Mouse (Mus musculus): ENCODE data around the gene Trp53rkb. TPM values are rescaled to one million over a fixed set of nuclear protein-coding genes. Genes with fewer than 3 reads are reported as not detected.
"Not testable (repeated sequence)": the region's sequence is repeated elsewhere in the genome, so short reads cannot be mapped to it uniquely, and the experiment has no call there.

The Trp53rkb gene
- total RNA-seq, 2 experiments from 2014 or later, result 6.5 to 8.8 TPM

- DNase-seq (ENCODE audit: extremely low spot score in 1 of 2, low spot score in 2 of 2), result peak; percentile 90 to 95
- intact Hi-C loops (cut with DNase I), result loop anchor here (10.0 kb wide), 1 partner anchor 702 kb away; no protein-coding TSS in a partner anchor
These were observed 5.9 kb upstream of the Trp53rkb start for GRCm38 (mm10) chr2:166786353-166787004.

- intact Hi-C loops (cut with DNase I), result no loop called here
- no peak for DNase-seq (ENCODE audit: extremely low spot score in 1 of 2, low spot score in 2 of 2)
These were observed 593 bp upstream of the Trp53rkb start for GRCm38 (mm10) chr2:166791738-166792137.

- peak; percentile 76 to 89 for DNase-seq (ENCODE audit: extremely low spot score in 1 of 2, low spot score in 2 of 2)
- intact Hi-C loops (cut with DNase I), result not testable (repeated sequence)
These were observed 1.3 kb downstream of the Trp53rkb start for GRCm38 (mm10) chr2:166793542-166794214.

- intact Hi-C loops (cut with DNase I), result no loop called here
- DNase-seq (ENCODE audit: extremely low spot score in 1 of 2, low spot score in 2 of 2), result no peak
These were observed 7.5 kb downstream of the Trp53rkb start for GRCm38 (mm10) chr2:166799615-166800472.

GRCm38 (mm10) chr2:166800473-166800857 lies 8.1 kb downstream of the Trp53rkb start:
- no peak for DNase-seq (ENCODE audit: extremely low spot score in 1 of 2, low spot score in 2 of 2)
- intact Hi-C loops (cut with DNase I), result no loop called here

- DNase-seq (ENCODE audit: extremely low spot score in 1 of 2, low spot score in 2 of 2), result no peak
- intact Hi-C loops (cut with DNase I), result no loop called here
These were observed 9.1 kb downstream of the Trp53rkb start for GRCm38 (mm10) chr2:166801436-166801835.

GRCm38 (mm10) chr2:166803298-166803697 lies 11.0 kb downstream of the Trp53rkb start:
- DNase-seq (ENCODE audit: extremely low spot score in 1 of 2, low spot score in 2 of 2), result no peak
- intact Hi-C loops (cut with DNase I), result no loop called here

GRCm38 (mm10) chr2:166805250-166806172 lies 13.2 kb downstream of the Trp53rkb start, which contains the start of gene Arfgef2:
Arfgef2 (plus strand) TSS chr2:166805588.
- DNase-seq (ENCODE audit: extremely low spot score in 1 of 2, low spot score in 2 of 2), result peak; percentile 75 to 94
- intact Hi-C loops (cut with DNase I), result no loop called here

GRCm38 (mm10) chr2:166806173-166806705 lies 13.9 kb downstream of the Trp53rkb start:
- intact Hi-C loops (cut with DNase I), result no loop called here

GRCm38 (mm10) chr2:166806813-166807212 lies 14.5 kb downstream of the Trp53rkb start:
- no peak for DNase-seq (ENCODE audit: extremely low spot score in 1 of 2, low spot score in 2 of 2)
- intact Hi-C loops (cut with DNase I), result no loop called here

More at GRCm38 (mm10) chr2:166806173-166806705, 13.9 kb downstream of the Trp53rkb start:
- no peak for DNase-seq (ENCODE audit: extremely low spot score in 1 of 2, low spot score in 2 of 2)

GRCm38 (mm10) chr2:166809499-166809898 lies 17.2 kb downstream of the Trp53rkb start:
- DNase-seq (ENCODE audit: extremely low spot score in 1 of 2, low spot score in 2 of 2), result no peak
- intact Hi-C loops (cut with DNase I), result no loop called here

GRCm38 (mm10) chr2:166810821-166811220 lies 18.5 kb downstream of the Trp53rkb start:
- DNase-seq (ENCODE audit: extremely low spot score in 1 of 2, low spot score in 2 of 2), result no peak
- intact Hi-C loops (cut with DNase I), result no loop called here

GRCm38 (mm10) chr2:166818463-166819143 lies 26.3 kb downstream of the Trp53rkb start:
- no peak for DNase-seq (ENCODE audit: extremely low spot score in 1 of 2, low spot score in 2 of 2)
- intact Hi-C loops (cut with DNase I), result no loop called here

GRCm38 (mm10) chr2:166819849-166820248 lies 27.5 kb downstream of the Trp53rkb start:
- intact Hi-C loops (cut with DNase I), result no loop called here
- no peak for DNase-seq (ENCODE audit: extremely low spot score in 1 of 2, low spot score in 2 of 2)

GRCm38 (mm10) chr2:166820844-166821243 lies 28.5 kb downstream of the Trp53rkb start:
- intact Hi-C loops (cut with DNase I), result no loop called here
- DNase-seq (ENCODE audit: extremely low spot score in 1 of 2, low spot score in 2 of 2), result no peak

- no peak for DNase-seq (ENCODE audit: extremely low spot score in 1 of 2, low spot score in 2 of 2)
- intact Hi-C loops (cut with DNase I), result no loop called here
These were observed 29.1 kb downstream of the Trp53rkb start for GRCm38 (mm10) chr2:166821406-166821805.

- DNase-seq (ENCODE audit: extremely low spot score in 1 of 2, low spot score in 2 of 2), result no peak
- intact Hi-C loops (cut with DNase I), result no loop called here
These were observed 29.9 kb downstream of the Trp53rkb start for GRCm38 (mm10) chr2:166822119-166822826.
